Mouse (Mus musculus) liver, embryonic 14.5 days (tissue): ENCODE results near the gene P2rx7. TPM values are rescaled to one million over a fixed set of nuclear protein-coding genes. Genes with fewer than 3 reads are reported as not detected.
"Not testable (repeated sequence)": the region's sequence is repeated elsewhere in the genome, so short reads cannot be mapped to it uniquely, and the experiment has no call there.

Source experiments
- ATAC-seq: fragments of 200-750 bp; cut with Nextera tagmentation; 2 replicates; pipeline ENCODE4 v1.8.0; 2017; ENCODE audit warnings: moderate number of reproducible peaks, mild to moderate bottlenecking, moderate library complexity; ENCODE audit not compliant: insufficient read depth
- DNase-seq, 3 experiments: peaks; one replicate each; pipeline ENCODE4 v3.0.0-alpha.2; 2012 to 2013; ENCODE audit warnings: low read depth in 3 of 3, low spot score in 3 of 3
- H3K27ac ChIP-seq: fragments of 300-500 bp; sonication (generic); 2 replicates; pipeline ENCODE4 v1.5.1; 2014; ENCODE audit warnings: moderate library complexity, mild to moderate bottlenecking, control low read depth, inconsistent platforms
- H3K27me3 ChIP-seq: fragments of 300-500 bp; sonication (generic); 2 replicates; pipeline ENCODE4 v1.6.1; 2014; ENCODE audit warnings: mild to moderate bottlenecking, low read length, moderate library complexity; ENCODE audit not compliant: control insufficient read depth, insufficient read depth
- H3K36me3 ChIP-seq: fragments of 300-500 bp; sonication (generic); replicated peaks from 2 replicates; pipeline ENCODE4 v1.6.1; 2014; ENCODE audit warnings: low read depth; ENCODE audit not compliant: control insufficient read depth, insufficient read depth
- H3K4me1 ChIP-seq, 2 experiments: fragments of 200-500 bp in 1 of 2; fragments of 300-500 bp in 1 of 2; sonication (generic) in 1 of 2; replicated peaks; 2 replicates each; pipeline ENCODE4 v1.6.1; 2012 to 2014; ENCODE audit warnings: antibody characterized with exemption in 1 of 2, inconsistent platforms in 1 of 2, low read length in 1 of 2; ENCODE audit not compliant: control insufficient read depth in 2 of 2, insufficient read depth in 2 of 2
- H3K4me2 ChIP-seq: fragments of 300-500 bp; sonication (generic); 2 replicates; pipeline ENCODE4 v1.6.1; 2014; ENCODE audit warnings: low read depth, mild to moderate bottlenecking, control low read depth, moderate library complexity
- H3K4me3 ChIP-seq, 2 experiments: fragments of 200-500 bp in 1 of 2; fragments of 300-500 bp in 1 of 2; sonication (generic) in 1 of 2; 2 replicates each; pipeline ENCODE4 v1.5.1; 2012 to 2014; ENCODE audit warnings: low read depth in 2 of 2, low read length in 2 of 2, mild to moderate bottlenecking in 2 of 2, control low read depth in 1 of 2, inconsistent platforms in 1 of 2, moderate library complexity in 1 of 2; ENCODE audit not compliant: insufficient read depth in 1 of 2
- H3K9ac ChIP-seq: fragments of 300-500 bp; sonication (generic); replicated peaks from 2 replicates; pipeline ENCODE4 v1.6.1; 2014; ENCODE audit warnings: mild to moderate bottlenecking, control low read depth, moderate library complexity
- H3K9me3 ChIP-seq: fragments of 300-500 bp; sonication (generic); 2 replicates; pipeline ENCODE4 v1.6.1; 2016; ENCODE audit warnings: low read length, mixed read lengths; ENCODE audit not compliant: control insufficient read depth
- CTCF ChIP-seq: IDR thresholded peaks from 2 replicates; pipeline ENCODE4 v1.5.1; 2016; ENCODE audit warnings: antibody characterized with exemption, low read depth, control low read depth
- EP300 ChIP-seq: IDR thresholded peaks from 2 replicates; pipeline ENCODE4 v1.6.1; 2016; ENCODE audit warnings: antibody characterized with exemption, low read depth
- WGBS: fragments of 180-500 bp; shearing (Covaris S2); extraction: QIAGEN DNeasy Blood & Tissue Kit; methylation state at CpG from one replicate; pipeline ENCODE4 v1.1.7; 2014; ENCODE audit not compliant: insufficient replicate concordance; 5-methylcytosine and 5-hydroxymethylcytosine counted together
- polyA plus RNA-seq, 2 experiments: library from polyadenylated mRNA; depleted of rRNA in 1 of 2; stranded (reverse) in 1 of 2; unstranded in 1 of 2; fragments of >200 nt; fragmentation: Nextera tagmentation in 1 of 2; extraction: Ambion mirVana in 1 of 2; gene quantifications; 2 replicates each; pipeline versions ENCODE4 v1.2.1 to v1.2.3; 2012 to 2014

P2rx7 gene
- polyA plus RNA-seq, 2 experiments, result 0.99 to 1.7 TPM

GRCm38 (mm10) chr5:122671641-122672040 lies 27.9 kb downstream of the P2rx7 start:
- ATAC-seq, DNase-seq, H3K27ac ChIP-seq, H3K27me3 ChIP-seq, H3K36me3 ChIP-seq, H3K9ac ChIP-seq, H3K4me1 ChIP-seq, H3K4me3 ChIP-seq, H3K9me3 ChIP-seq, H3K4me2 ChIP-seq: not testable (repeated sequence)
- WGBS, result 57% methylated on average over 7 of the region's 7 CpGs
- TF ChIP-seq CTCF, result 0 out of 2 replicates have a peak, but pooled peaks have one; percentile 24

- no peak for ATAC-seq
- Histone ChIP-seq H3K36me3 (no peaks in the 10 kb centered on the region), H3K4me1 (no peaks in the 10 kb centered on the region), H3K4me2 (no peak overlapping the region), H3K9me3 (no peaks in the 10 kb centered on the region), H3K9ac (no peak overlapping the region), H3K4me3 (no peak overlapping the region), H3K27me3 (no peaks in the 10 kb centered on the region), H3K27ac (no peak overlapping the region)
- 73% methylated on average over 5 of the region's 5 CpGs for WGBS
- TF ChIP-seq CTCF, result no peak
- no peak for TF ChIP-seq EP300
- DNase-seq, result no peak
These were observed 28.6 kb downstream of the P2rx7 start for GRCm38 (mm10) chr5:122672298-122672697.

DNA sequence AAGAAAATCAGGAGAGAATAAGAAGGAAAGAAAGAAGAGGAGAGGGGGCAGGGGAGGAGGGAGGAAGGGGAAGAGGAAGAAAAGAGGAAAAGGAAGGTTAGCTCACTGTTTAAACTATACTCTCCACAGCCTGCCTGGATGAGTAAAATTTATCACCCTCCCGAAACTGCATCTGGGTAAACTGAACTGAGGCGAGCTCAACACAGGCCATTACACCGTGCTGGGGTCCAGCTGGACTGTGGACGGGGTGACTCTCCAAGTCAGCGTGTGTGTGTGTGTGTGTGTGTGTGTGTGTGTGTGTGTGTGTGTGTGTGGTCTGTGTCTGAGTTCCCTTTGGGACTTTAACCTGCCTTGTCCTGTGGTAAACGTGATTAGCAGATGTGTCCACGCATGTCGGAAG lies 32.3 kb downstream of the P2rx7 start:
- TF ChIP-seq EP300, result no peak
- TF ChIP-seq CTCF, result no peak
- 60% methylated on average over 8 of the region's 8 CpGs for WGBS
- Histone ChIP-seq H3K9me3 (no peaks in the 10 kb centered on the region), H3K36me3 (no peaks in the 10 kb centered on the region), H3K4me3 (no peak overlapping the region), H3K4me2 (no peak overlapping the region), H3K27ac (no peak overlapping the region), H3K27me3 (no peaks in the 10 kb centered on the region), H3K4me1 (peaks cover 0 to 2% of the 10 kb centered on the region in 2 experiments; a peak in 1 of 4 replicates), H3K9ac (no peak overlapping the region)
- DNase-seq, result no peak
- ATAC-seq, result no peak

GRCm38 (mm10) chr5:122677983-122678382 lies 34.3 kb downstream of the P2rx7 start:
- Histone ChIP-seq H3K9ac (no peak overlapping the region), H3K4me2 (no peak overlapping the region), H3K36me3 (no peaks in the 10 kb centered on the region), H3K27ac (no peak overlapping the region), H3K27me3 (no peaks in the 10 kb centered on the region), H3K9me3 (no peaks in the 10 kb centered on the region), H3K4me1 (peaks cover 0 to 2% of the 10 kb centered on the region in 2 experiments; a peak in 1 of 4 replicates), H3K4me3 (no peak overlapping the region)
- TF ChIP-seq EP300 (no peak), CTCF (no peak)
- ATAC-seq (no peak), DNase-seq (no peak)
- WGBS, result 53% methylated on average over 9 of the region's 9 CpGs

DNA sequence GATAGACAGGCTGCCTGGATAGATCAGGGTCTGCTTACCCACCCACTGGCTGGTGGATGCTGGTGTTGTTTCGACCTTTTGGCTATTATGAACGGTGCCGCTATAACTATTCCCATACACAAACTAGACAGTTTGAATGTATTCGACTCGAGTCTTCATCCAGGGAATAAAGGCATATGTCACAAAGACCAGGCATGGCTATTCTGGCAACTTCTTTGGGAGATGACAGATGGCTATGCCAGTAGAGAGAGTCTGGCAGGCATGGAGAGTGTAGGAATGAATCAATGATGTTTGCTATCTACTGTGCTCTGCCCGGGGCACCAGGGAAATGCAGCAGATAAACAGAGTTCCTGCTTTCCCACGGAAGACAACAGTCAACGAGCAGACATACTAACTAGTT lies 36.2 kb downstream of the P2rx7 start:
- ATAC-seq, result no peak

More for the DNA sequence above, 36.2 kb downstream of the P2rx7 start:
- TF ChIP-seq EP300, result no peak
- TF ChIP-seq CTCF, result no peak
- H3K9me3 ChIP-seq, result no peaks in the 10 kb centered on the region
- H3K27me3 ChIP-seq, result no peaks in the 10 kb centered on the region
- 52% methylated on average over 8 of the region's 8 CpGs for WGBS
- H3K4me3 ChIP-seq, result no peak overlapping the region
- H3K4me2 ChIP-seq, result no peak overlapping the region
- no peak for DNase-seq
- no peak overlapping the region for H3K27ac ChIP-seq
- H3K36me3 ChIP-seq, result no peaks in the 10 kb centered on the region
- H3K9ac ChIP-seq, result no peak overlapping the region
- H3K4me1 ChIP-seq, result peaks cover 0 to 4% of the 10 kb centered on the region in 2 experiments; a peak in 2 of 4 replicates
